Mouse (Mus musculus) hindbrain, embryonic 14.5 days (tissue): ENCODE results near the gene Ccdc180. TPM values are rescaled to one million over a fixed set of nuclear protein-coding genes. Genes with fewer than 3 reads are reported as not detected.

Experiments used
- ATAC-seq: fragments of 200-750 bp; cut with Nextera tagmentation; 2 replicates; pipeline ENCODE4 v1.8.0; 2017; ENCODE audit warnings: moderate number of reproducible peaks, mild to moderate bottlenecking, moderate TSS enrichment, moderate library complexity; ENCODE audit not compliant: low FRiP score
- DNase-seq: peaks from one replicate; pipeline ENCODE4 v3.0.0-alpha.2; 2015; ENCODE audit warnings: low spot score
- H3K27ac ChIP-seq: fragments of 300-500 bp; sonication (generic); 2 replicates; pipeline ENCODE4 v1.5.1; 2014; ENCODE audit warnings: mild to moderate bottlenecking, moderate library complexity
- H3K27me3 ChIP-seq: fragments of 300-500 bp; sonication (generic); 2 replicates; pipeline ENCODE4 v1.6.1; 2014; ENCODE audit warnings: mild to moderate bottlenecking, low read length, mixed read lengths; ENCODE audit not compliant: control insufficient read depth, insufficient read depth
- H3K36me3 ChIP-seq: fragments of 300-500 bp; sonication (generic); replicated peaks from 2 replicates; pipeline ENCODE4 v1.6.1; 2014; ENCODE audit not compliant: control insufficient read depth, insufficient read depth
- H3K4me1 ChIP-seq: fragments of 300-500 bp; sonication (generic); replicated peaks from 2 replicates; pipeline ENCODE4 v1.6.1; 2014; ENCODE audit warnings: antibody characterized with exemption, low read length, mixed read lengths; ENCODE audit not compliant: control insufficient read depth, insufficient read depth
- H3K4me2 ChIP-seq: fragments of 300-500 bp; sonication (generic); replicated peaks from 2 replicates; pipeline ENCODE4 v1.6.1; 2014; ENCODE audit warnings: mild to moderate bottlenecking, moderate library complexity
- H3K4me3 ChIP-seq: fragments of 300-500 bp; sonication (generic); replicated peaks from 2 replicates; pipeline ENCODE4 v1.5.1; 2014; ENCODE audit warnings: mild to moderate bottlenecking, low read length
- H3K9ac ChIP-seq: fragments of 300-500 bp; sonication (generic); 2 replicates; pipeline ENCODE4 v1.6.1; 2014
- H3K9me3 ChIP-seq: fragments of 300-500 bp; sonication (generic); 2 replicates; pipeline ENCODE4 v1.6.1; 2016; ENCODE audit warnings: low read length; ENCODE audit not compliant: control insufficient read depth
- WGBS: fragments of 180-500 bp; shearing (Covaris S2); extraction: QIAGEN DNeasy Blood & Tissue Kit; methylation state at CpG from one replicate; pipeline ENCODE4 v1.1.7; 2014; 5-methylcytosine and 5-hydroxymethylcytosine counted together
- polyA plus RNA-seq: library from polyadenylated mRNA; unstranded; fragments of >200 nt; fragmentation: Nextera tagmentation; extraction: Ambion mirVana; gene quantifications from 2 replicates; pipeline ENCODE4 v1.2.1, GENCODE M21; 2014

Gene Ccdc180
- polyA plus RNA-seq, 1 experiment from 2014 or later: 0.59 TPM

DNA sequence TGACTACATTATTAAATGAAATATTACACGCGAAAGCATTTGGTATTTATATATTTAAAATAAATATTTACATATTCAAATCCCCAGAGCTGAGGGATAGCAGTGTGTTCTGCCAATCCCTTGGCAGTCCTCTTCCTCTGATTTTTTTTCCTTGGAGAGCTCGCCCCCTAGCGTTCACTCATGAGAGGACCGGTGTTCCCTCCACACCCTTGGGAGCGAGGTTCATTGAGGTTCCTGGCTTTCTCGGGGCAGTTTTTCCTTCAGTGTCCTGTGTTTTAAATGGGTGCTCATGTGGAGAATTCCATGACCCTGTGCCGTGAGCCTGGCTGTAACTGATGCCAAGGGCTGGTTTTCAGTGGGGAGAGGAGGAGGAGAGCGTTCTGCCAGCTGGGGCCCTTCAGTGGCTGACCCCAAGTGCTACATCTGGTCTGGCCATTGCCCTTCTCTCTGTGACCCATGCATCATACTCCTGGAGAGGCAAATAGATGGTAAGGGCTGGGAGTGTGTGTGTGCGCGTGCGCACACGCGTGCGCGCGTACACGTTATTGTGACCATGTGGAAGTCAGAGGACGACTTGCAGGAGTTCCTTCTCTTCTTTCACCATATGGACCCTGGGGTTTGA, 34.2 kb upstream of the Ccdc180 start:
- no peak overlapping the region for H3K4me2 ChIP-seq
- no peaks in the 10 kb centered on the region; the same call in 1 of the 2 replicates for H3K9me3 ChIP-seq
- no peak overlapping the region for H3K27ac ChIP-seq
- ATAC-seq: no peak
- H3K9ac ChIP-seq: no peak overlapping the region
- H3K36me3 ChIP-seq: no peaks in the 10 kb centered on the region
- H3K4me3 ChIP-seq: no peak overlapping the region
- WGBS: 46% methylated on average over 19 of the region's 19 CpGs
- DNase-seq: peak; percentile 82
- no peaks in the 10 kb centered on the region for H3K4me1 ChIP-seq
- H3K27me3 ChIP-seq: no peaks in the 10 kb centered on the region

DNA sequence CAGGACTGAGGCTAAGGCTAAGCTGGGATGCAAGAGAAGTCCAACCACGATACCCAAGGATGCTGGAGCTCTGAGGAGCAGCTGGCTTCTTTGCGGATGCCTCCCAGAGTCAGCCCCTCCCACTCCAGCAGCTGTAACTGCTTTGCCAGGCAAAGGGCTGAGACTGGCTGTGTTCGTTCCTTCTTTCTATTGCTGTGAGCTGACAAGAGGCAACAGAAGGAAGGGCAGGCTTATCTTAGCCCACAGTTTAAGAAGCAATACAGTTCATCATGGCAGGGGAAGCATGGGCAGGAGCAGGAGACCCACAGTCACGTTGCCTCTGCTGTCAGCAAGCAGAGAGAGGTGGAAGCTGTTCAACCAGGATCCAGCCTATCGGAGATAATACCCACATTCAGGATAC, 28.9 kb upstream of the Ccdc180 start:
- DNase-seq (no peak), ATAC-seq (no peak)
- WGBS: 60% methylated on average over 5 of the region's 5 CpGs

DNA sequence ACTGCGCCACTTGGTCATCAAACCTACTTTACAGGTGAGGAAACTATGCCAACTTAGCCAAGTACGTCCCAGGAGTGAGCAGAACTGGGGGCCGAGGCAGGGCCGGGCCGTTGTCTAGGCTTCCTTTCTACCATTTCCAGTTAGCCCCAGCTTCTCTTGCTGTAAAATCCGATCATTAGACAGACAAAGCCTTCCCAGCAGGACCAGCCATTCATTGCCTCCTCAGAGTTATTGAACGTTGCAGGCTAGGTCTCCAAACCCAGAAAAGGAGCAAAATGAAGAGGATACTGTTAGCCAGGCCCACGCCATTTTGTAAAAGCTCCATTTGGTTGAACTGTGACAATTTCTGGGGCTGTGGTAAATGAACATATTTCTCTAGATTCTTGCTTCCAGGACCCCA, 22.7 kb upstream of the Ccdc180 start:
- WGBS: 56% methylated on average over 8 of the region's 8 CpGs

More for the DNA sequence above, 28.9 kb upstream of the Ccdc180 start:
- H3K4me2 ChIP-seq: no peak overlapping the region
- H3K27ac ChIP-seq: no peak overlapping the region
- no peak overlapping the region for H3K4me3 ChIP-seq
- no peaks in the 10 kb centered on the region for H3K36me3 ChIP-seq
- no peaks in the 10 kb centered on the region; the same call in 1 of the 2 replicates for H3K9me3 ChIP-seq
- H3K27me3 ChIP-seq: no peaks in the 10 kb centered on the region
- H3K4me1 ChIP-seq: no peaks in the 10 kb centered on the region
- no peak overlapping the region for H3K9ac ChIP-seq

DNA sequence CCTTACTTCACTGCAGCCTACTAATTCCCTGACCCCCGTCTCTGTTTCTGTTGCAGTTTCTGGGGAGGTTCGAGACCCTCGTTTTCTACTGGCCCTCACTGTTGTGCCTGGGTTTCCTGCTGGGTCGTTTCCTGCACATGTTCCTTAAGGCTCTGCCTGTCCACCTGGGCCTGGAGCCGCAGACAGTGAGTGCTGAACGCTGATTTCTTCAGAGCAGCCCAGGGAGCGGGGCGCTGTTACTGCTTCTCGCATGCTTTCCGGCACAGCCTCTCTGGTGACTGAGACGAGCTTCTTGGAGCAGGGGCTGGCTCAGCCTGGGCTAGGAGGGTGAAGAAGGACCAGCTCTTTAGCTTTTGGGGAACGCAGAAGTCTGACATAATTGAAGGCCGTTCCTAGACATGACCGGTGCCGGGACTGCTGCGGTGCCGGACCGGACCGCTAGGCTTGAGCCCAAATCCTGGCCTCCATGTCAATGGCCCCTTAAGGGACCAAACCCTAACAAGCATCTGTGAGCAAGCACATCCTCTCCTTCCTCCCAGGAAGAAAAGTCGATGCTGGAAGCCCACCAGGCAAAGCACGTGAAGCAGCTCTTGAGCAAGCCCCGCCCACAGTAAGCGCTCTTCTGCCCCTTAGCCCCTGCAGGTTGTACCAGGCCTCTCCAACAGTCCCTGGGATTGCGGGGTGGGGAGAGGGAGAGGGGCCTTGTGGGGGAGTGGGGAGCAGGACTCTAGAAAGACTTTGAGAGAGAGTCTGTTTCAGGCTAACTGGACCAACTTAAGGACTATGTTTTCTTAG, 20.9 kb upstream of the Ccdc180 start:
- Histone ChIP-seq H3K27ac (no peak overlapping the region), H3K9me3 (no peaks in the 10 kb centered on the region), H3K4me3 (no peak overlapping the region), H3K4me1 (no peaks in the 10 kb centered on the region; the same call in 1 of the 2 replicates), H3K27me3 (no peaks in the 10 kb centered on the region), H3K9ac (0 out of 2 replicates have a peak overlapping the region, but pooled peaks have one; percentile 9), H3K36me3 (no peaks in the 10 kb centered on the region), H3K4me2 (0 out of 2 replicates have a peak overlapping the region, but pooled peaks have one; percentile 17)
- no peak for DNase-seq
- 28% methylated on average over 24 of the region's 24 CpGs for WGBS
- no peak for ATAC-seq

More for the DNA sequence above, 22.7 kb upstream of the Ccdc180 start:
- Histone ChIP-seq H3K4me3 (no peak overlapping the region), H3K36me3 (no peaks in the 10 kb centered on the region), H3K9me3 (no peaks in the 10 kb centered on the region), H3K4me2 (no peak overlapping the region), H3K9ac (no peak overlapping the region), H3K27me3 (no peaks in the 10 kb centered on the region), H3K27ac (no peak overlapping the region), H3K4me1 (no peaks in the 10 kb centered on the region; the same call in 1 of the 2 replicates)
- no peak for DNase-seq
- ATAC-seq: no peak

DNA sequence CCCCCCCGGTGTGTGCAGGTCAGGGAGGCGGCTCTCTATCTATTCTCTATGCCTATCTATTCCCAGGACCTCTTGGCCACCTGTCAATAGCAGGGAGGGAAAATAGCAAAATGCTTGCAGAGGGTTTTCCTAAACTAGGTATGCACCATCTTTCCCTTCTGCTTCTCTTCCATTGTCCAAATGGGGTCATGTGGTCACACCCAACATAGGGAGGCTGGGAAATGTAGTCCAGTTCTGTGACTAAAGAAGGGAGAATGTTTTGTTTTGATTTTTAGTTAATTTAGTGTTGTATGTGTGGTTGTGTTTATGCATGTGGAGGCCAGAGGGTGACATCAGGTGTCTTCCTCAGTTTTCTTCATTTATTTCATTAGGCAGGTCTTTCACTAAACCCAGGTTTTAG, 18.0 kb upstream of the Ccdc180 start:
- Histone ChIP-seq H3K9ac (no peak overlapping the region), H3K9me3 (0 out of 2 replicates have a peak, but pooled peaks cover 6% of the 10 kb centered on the region), H3K27me3 (no peaks in the 10 kb centered on the region), H3K4me1 (no peaks in the 10 kb centered on the region; the same call in 1 of the 2 replicates), H3K27ac (no peak overlapping the region), H3K36me3 (no peaks in the 10 kb centered on the region), H3K4me3 (no peak overlapping the region), H3K4me2 (no peak overlapping the region)
- DNase-seq: no peak
- 100% methylated on average over 2 of the region's 2 CpGs for WGBS
- no peak for ATAC-seq

DNA sequence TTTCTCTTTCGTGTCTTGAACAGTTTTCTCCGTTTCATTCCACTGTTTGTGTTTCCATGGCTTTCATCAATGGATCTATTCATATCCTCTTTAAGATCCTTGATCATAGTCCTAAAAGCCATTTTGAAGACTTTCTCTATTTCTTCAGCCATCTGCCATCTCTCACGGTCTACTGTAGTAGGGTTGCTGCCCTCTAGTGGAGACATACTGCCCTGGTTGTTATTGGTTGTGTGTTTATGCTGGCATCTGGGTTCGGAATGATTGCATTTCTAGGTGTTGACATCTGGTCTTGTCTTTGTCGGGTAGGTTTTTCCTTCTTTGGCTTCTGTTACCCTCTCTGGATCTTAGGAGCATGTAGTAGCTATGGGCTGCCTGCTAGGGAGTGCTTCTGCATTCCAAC, 11.2 kb upstream of the Ccdc180 start:
- Histone ChIP-seq H3K27me3 (no peaks in the 10 kb centered on the region), H3K4me3 (no peak overlapping the region), H3K36me3 (no peaks in the 10 kb centered on the region), H3K4me1 (no peaks in the 10 kb centered on the region), H3K9ac (no peak overlapping the region), H3K9me3 (0 out of 2 replicates have a peak, but pooled peaks cover 6% of the 10 kb centered on the region), H3K4me2 (no peak overlapping the region), H3K27ac (no peak overlapping the region)
- no peak for ATAC-seq
- DNase-seq: peak; percentile 72
- 47% methylated on average over 5 of the region's 5 CpGs for WGBS

DNA sequence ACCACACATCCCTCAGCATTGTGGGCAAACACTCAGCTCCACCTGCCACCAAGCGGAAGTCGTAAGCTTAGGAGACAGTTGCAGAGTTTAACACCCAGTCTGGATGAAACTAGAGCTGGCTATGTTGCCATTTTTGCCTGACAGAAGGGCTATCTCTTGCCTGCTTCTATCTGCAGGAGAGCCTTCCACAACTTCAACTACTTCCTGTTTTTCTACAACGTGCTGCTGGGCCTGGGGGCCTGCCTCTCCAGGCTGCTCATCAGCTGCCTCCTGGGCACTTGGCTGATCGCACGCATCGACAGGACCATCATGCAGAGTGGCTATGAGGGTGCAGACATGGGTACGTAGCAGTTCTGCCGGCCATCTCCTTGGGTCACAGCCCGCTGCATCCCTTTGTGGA, 7.6 kb upstream of the Ccdc180 start:
- Histone ChIP-seq H3K4me2 (no peak overlapping the region), H3K27me3 (no peaks in the 10 kb centered on the region), H3K9me3 (no peaks in the 10 kb centered on the region), H3K27ac (no peak overlapping the region), H3K4me3 (no peak overlapping the region), H3K36me3 (no peaks in the 10 kb centered on the region), H3K9ac (no peak overlapping the region), H3K4me1 (no peaks in the 10 kb centered on the region)
- ATAC-seq: no peak
- no peak for DNase-seq
- WGBS: 89% methylated on average over 9 of the region's 9 CpGs

DNA sequence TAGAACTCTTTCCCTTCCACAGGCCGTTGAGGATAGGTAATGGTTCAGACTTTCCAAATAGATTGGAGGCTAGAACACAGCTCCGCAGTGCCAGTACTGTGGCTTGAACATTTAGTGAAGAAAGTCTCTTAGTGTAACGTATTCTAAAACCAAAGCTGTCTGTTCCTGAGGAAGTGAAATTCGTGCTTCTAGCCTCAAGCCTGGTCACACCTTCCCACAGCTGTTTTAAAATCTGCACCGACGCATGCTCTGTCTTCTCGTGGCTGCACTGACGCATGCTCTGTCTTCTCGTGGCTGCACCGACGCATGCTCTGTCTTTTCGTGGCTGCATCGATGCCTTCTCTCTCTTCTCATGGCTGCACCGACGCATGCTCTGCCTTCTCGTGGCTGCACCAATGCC, 6.9 kb upstream of the Ccdc180 start:
- H3K9ac ChIP-seq: no peak overlapping the region
- no peaks in the 10 kb centered on the region for H3K27me3 ChIP-seq
- no peaks in the 10 kb centered on the region for H3K4me1 ChIP-seq
- no peak for ATAC-seq
- H3K9me3 ChIP-seq: no peaks in the 10 kb centered on the region
- H3K27ac ChIP-seq: no peak overlapping the region
- no peaks in the 10 kb centered on the region for H3K36me3 ChIP-seq
- DNase-seq: no peak
- H3K4me2 ChIP-seq: no peak overlapping the region
- WGBS: 94% methylated on average over 16 of the region's 16 CpGs
- no peak overlapping the region for H3K4me3 ChIP-seq

DNA sequence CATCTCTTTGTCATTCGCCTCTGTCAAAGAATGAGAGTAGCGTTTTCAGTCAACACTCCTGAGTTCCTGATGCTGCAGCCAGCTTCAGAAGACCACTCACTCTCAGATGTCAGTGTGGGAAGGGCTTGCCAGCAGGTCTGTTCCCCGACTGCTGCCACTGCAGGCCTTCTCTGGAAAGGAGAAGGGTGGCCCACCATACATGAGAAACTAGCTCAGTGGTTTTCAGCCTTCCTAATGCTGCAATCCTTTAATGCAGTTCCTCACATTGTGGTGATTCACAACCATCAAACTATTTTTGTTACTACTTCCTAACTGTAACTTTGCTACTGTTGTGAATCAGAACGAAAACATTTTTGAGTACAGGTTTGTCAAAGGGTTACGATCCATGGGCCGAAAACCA, 616 bp upstream of the Ccdc180 start:
- Histone ChIP-seq H3K4me2 (no peak overlapping the region), H3K4me1 (peaks cover 10% of the 10 kb centered on the region), H3K9ac (no peak overlapping the region), H3K36me3 (no peaks in the 10 kb centered on the region), H3K4me3 (no peak overlapping the region), H3K27ac (no peak overlapping the region), H3K27me3 (no peaks in the 10 kb centered on the region), H3K9me3 (no peaks in the 10 kb centered on the region)
- 51% methylated on average over 6 of the region's 6 CpGs for WGBS
- DNase-seq: no peak
- ATAC-seq: no peak
